Mouse (Mus musculus): ENCODE results near the gene A230072I06Rik.

The A230072I06Rik gene

DNA sequence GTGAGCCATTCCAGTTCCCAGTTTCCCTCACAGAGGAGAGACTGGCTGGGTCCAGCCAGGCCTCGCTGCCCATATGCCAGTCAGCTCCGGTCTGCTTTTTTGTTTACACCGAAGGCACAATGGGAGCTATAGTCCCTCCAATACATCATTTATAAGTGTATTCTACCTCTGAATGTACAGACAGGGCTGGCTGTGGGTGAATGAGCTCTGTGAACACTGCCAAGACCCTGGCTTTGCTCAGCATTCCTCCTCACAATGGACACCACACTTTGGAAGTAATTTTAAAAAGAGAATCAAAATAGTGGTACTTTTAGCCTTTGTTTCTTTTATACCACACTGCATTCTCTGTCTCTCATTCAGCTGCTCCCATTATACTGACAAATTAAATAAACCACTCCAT, 44.6 kb downstream of the A230072I06Rik start:
- no peak for DNase-seq (ENCODE audit: low read depth, low spot score)

DNA sequence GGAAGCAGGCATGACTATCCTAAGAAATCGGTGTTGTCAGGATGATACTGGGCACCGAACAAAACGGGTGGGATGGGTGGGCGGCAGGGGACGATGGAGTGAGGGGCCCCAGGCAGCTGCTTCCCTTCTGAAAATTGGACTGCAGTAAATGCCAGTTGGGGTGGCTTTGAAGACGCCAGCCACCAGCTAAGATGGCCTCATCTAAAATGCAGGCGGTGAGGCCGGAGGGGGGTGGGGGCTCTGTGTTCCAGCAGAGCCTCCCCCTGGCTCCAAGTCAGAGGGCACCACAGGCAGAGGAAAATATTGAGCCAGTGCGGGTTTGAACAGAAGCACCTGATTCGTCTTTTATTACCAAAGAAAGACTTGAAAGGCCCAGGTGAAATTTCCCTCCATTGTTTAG, 45.9 kb downstream of the A230072I06Rik start:
- DNase-seq (ENCODE audit: low read depth, low spot score), result no peak

DNA sequence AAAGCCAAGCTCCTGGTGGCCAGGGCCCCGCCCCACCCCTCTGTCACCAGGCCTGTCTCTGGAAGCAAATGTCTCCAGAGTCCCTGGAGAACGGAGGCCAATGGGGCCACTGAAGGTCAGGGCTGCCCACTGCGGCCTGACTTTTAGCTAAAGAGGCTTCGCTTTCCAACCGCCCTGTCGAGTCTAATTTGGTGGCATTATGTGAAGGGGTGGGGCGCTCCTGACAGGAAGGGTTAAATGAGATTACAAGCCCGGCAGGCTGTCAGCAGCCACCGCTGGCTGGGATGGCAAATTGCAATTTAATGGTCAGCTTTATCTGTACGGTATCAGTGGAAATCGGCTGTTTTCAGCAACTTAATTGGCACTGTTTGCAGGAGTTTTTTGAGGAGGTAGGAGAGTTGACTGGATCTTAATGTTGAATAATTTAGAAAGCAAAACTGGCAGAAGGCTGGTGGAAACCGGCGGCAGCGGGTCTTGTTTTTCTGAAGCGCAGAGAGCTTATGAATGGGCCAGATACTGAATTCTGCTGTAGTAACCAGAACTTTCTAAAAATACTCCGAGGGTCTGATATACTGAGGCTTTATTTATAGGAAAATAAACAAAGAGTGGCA, 46.5 kb downstream of the A230072I06Rik start:
- DNase-seq (ENCODE audit: low read depth, low spot score), result no peak

DNA sequence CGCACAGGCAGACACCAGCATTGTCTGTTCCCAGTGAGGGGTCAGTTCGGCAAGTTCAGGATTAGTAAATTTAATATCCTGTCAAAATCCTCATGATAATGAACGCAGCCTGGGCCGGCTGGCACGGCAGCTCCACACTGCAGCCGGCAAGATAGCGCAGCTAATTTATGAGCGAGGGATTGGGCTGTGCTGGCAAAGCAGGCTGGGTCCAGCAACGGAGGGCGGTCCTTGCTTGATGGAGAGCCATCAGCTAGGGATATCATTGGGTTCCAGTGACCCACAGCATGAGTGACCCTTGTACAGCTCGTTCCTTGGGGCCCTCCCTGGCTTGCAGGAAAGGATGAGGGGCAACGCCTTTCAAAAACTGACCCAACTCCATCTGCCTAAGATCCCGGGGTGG, 48.6 kb downstream of the A230072I06Rik start:
- DNase-seq (ENCODE audit: low read depth, low spot score), result no peak

DNA sequence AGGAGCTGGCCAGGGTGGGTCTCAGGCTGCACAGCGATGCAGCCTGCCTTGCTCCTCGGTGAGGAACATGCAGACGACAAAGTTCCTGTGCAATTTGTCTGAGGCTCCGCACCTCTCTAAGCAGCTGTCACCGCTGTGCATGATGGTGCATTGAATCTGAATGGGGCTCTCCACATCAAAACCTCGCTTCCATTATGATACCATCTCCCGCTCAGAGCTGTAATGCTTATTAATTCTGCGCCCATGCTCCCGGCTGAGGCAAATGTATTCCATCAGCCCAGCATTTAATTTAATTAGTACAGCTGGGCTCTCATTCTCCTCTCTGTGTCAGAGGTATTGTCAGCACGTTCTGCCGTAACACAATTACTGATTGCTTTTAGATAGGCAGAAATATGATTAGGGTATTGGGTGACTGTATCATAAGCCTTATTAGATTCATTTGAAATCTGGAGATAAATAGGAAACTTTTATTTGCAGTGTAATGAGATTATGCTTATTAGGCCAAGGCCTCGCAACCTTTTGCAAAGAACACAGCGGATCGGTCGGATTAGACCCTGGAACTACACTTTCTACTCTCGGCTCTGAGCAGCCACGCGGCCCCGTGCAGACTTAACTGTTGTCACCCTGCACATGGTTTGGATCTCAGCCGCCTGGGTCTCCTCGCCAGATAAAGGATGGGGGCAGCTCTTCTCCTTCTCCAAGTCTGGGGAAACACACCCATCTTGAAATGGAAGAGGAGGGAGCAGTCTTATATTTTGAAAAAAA, 49.3 kb downstream of the A230072I06Rik start:
- no peak for DNase-seq (ENCODE audit: low read depth, low spot score)

DNA sequence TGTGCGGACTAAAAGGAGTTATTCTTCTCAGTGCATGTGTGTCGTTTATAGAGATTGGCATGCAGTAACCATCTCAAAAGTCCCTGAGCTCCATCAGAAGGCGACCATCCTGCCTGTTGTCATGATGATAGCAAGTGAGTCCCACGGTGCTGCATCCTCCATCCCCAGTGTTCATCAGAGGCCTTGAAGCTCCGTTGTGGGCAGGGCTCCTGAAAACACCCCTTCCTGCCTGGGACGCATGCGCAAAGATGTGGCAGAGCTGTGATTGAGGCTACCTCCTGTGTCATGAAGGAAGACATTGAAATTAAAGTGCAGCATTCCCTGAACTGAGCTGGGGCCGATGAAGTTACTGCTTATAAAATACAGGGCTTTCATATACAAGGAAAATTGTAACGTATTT, 49.9 kb downstream of the A230072I06Rik start:
- no peak for DNase-seq (ENCODE audit: low read depth, low spot score)

DNA sequence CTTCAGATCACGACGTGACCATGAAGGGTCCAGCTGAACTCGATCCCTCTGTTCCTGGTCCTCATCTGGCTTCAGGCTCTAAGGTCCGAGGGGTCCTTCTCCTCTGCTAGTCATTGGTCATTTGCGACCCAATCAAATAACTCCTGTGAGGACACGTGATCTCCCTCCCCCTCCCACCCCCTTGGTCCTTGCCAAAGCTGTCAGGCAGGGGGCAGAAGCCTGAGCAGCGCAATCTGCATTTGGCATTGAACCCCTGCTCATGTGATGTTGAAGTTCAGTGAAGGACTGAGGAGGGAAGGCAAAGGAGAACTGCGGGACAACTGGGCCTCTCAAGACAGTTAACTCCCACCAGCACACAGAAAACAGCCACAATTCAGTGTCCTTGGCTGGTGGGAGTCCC, 51.4 kb downstream of the A230072I06Rik start:
- no peak for DNase-seq (ENCODE audit: low read depth, low spot score)

Measured in CD4-positive, CD25-positive, alpha-beta regulatory T cell, adult 2 months (primary cell).